Mouse (Mus musculus) hindbrain, embryonic 13.5 days (tissue): Measurements from ENCODE around the gene Lmntd1. TPM values are rescaled to one million over a fixed set of nuclear protein-coding genes. Genes with fewer than 3 reads are reported as not detected.

Experiments used
- ATAC-seq: fragments of 200-750 bp; cut with Nextera tagmentation; 2 replicates; pipeline ENCODE4 v1.8.0; 2017; ENCODE audit warnings: moderate TSS enrichment; ENCODE audit not compliant: low FRiP score
- H3K27ac ChIP-seq: fragments of 300-500 bp; sonication (generic); 2 replicates; pipeline ENCODE4 v1.5.1; 2015; ENCODE audit warnings: inconsistent platforms, mild to moderate bottlenecking, moderate library complexity
- H3K27me3 ChIP-seq: fragments of 300-500 bp; sonication (generic); 2 replicates; pipeline ENCODE4 v1.6.1; 2015; ENCODE audit warnings: mild to moderate bottlenecking, inconsistent platforms
- H3K36me3 ChIP-seq: fragments of 300-500 bp; sonication (generic); 2 replicates; pipeline ENCODE4 v1.6.1; 2015; ENCODE audit warnings: mild to moderate bottlenecking, inconsistent platforms
- H3K4me1 ChIP-seq: fragments of 300-500 bp; sonication (generic); replicated peaks from 2 replicates; pipeline ENCODE4 v1.6.1; 2015; ENCODE audit warnings: inconsistent platforms
- H3K4me2 ChIP-seq: fragments of 300-500 bp; sonication (generic); 2 replicates; pipeline ENCODE4 v1.6.1; 2015; ENCODE audit warnings: inconsistent platforms, mild to moderate bottlenecking, moderate library complexity
- H3K4me3 ChIP-seq: fragments of 300-500 bp; sonication (generic); 2 replicates; pipeline ENCODE4 v1.5.1; 2015; ENCODE audit warnings: mild to moderate bottlenecking, inconsistent platforms
- H3K9ac ChIP-seq: fragments of 300-500 bp; sonication (generic); 2 replicates; pipeline ENCODE4 v1.6.1; 2015; ENCODE audit warnings: mild to moderate bottlenecking, inconsistent platforms
- H3K9me3 ChIP-seq: fragments of 300-500 bp; sonication (generic); 2 replicates; pipeline ENCODE4 v1.6.1; 2016; ENCODE audit warnings: inconsistent platforms
- WGBS: fragments of 180-500 bp; shearing (Covaris S2); methylation state at CpG from one replicate; pipeline ENCODE4 v1.1.7; 2015; 5-methylcytosine and 5-hydroxymethylcytosine counted together
- polyA plus RNA-seq: library from polyadenylated mRNA; unstranded; fragments of >200 nt; fragmentation: Nextera tagmentation; extraction: Ambion mirVana; gene quantifications from 2 replicates; pipeline ENCODE4 v1.2.1, GENCODE M21; 2015

Gene Lmntd1
- polyA plus RNA-seq, 1 experiment from 2014 or later, result 0.75 TPM

DNA sequence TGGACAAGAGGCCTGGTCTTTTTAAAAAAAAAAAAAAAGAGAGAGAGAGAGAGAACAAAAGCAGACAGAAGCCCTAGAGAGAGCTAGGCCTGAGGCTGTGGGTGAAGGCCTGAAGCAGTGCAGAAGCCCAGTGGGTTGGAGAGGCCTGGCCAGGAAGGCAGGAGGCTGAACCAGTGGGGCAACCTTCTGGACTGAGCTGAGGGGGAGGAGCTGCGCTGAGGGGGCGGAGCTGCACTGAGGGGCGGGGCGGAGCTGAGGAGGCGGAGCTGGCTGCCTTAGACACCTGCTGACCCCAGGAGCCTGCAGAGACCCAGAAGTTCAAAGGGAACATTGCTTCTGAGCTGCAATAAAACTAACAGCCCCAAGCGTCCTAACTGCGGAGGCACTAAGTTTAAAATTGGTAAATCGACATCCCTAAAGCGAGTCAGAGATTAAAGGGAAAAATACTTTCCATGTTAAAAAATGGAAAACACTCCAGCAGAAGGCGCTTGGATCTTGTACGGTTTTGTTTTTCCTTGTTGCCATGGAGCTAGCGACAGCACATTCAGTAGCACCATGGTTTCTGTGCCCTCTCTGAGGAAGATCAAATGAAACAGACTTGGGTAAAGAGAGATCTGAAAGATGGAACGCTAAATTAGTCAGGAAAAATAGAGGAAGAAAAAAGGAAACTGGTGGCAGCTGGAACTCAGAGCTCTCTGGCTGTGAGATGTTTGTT lies 68.0 kb downstream of the Lmntd1 start:
- Histone ChIP-seq H3K4me2 (no peak overlapping the region), H3K4me3 (no peak overlapping the region), H3K9me3 (peaks cover 7% of the 10 kb centered on the region; the same call in 1 of the 2 replicates), H3K36me3 (no peaks in the 10 kb centered on the region; the same call in 1 of the 2 replicates), H3K9ac (no peak overlapping the region), H3K27me3 (no peaks in the 10 kb centered on the region), H3K27ac (no peak overlapping the region), H3K4me1 (no peaks in the 10 kb centered on the region; the same call in 1 of the 2 replicates)
- 25% methylated on average over 13 of the region's 13 CpGs for WGBS
- ATAC-seq, result 0 out of 2 replicates have a peak, but pooled peaks have one; percentile 43

DNA sequence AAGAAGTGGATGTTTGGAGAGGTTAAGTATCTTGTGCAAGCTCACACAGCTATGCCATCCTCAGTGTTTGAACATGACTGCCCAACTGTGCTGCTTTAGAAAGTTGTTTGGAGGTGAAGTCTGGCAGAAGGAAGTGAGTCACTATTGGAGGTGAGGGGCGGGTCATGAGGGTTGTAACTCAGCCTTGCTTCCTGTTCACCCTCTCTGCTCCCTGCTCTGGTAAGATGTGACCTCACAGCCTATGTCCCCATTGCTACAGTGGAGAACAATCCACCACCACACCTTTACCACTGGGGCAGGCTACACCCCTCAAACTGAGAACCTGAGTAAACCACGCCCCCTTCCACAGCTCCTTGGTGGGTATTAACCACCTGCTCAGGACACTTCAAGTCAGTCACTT lies 69.3 kb downstream of the Lmntd1 start:
- no peak overlapping the region for H3K4me2 ChIP-seq
- no peaks in the 10 kb centered on the region; the same call in 1 of the 2 replicates for H3K36me3 ChIP-seq
- no peak overlapping the region for H3K4me3 ChIP-seq
- no peak for ATAC-seq
- H3K27me3 ChIP-seq, result 0 out of 2 replicates have a peak, but pooled peaks cover 4% of the 10 kb centered on the region
- H3K4me1 ChIP-seq, result no peaks in the 10 kb centered on the region; the same call in 1 of the 2 replicates
- no peak overlapping the region for H3K9ac ChIP-seq
- peaks cover 7% of the 10 kb centered on the region; the same call in 1 of the 2 replicates for H3K9me3 ChIP-seq
- WGBS, result 95% methylated on average over 2 of the region's 2 CpGs
- H3K27ac ChIP-seq, result no peak overlapping the region

DNA sequence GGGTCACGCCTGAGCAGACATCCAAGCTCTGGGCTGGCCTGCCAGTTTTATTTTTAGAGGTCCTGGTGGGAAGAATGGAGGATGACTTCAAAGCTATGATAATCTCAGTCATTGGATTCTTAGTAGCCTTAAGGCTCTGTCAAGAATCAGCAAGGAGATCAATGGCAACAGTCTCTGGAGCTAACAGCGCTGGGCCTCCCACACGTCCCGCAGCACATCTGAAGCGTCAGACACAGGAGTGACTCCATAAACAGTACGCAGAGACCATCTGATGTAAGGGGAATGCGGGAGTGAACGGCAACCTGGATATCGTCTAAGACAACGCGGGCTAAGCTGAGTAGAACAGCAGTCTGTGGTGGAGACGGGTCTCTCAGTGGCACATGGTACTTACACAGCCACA lies 69.8 kb downstream of the Lmntd1 start:
- Histone ChIP-seq H3K9ac (no peak overlapping the region), H3K9me3 (peaks cover 7% of the 10 kb centered on the region; the same call in 1 of the 2 replicates), H3K27me3 (0 out of 2 replicates have a peak, but pooled peaks cover 4% of the 10 kb centered on the region), H3K27ac (no peak overlapping the region), H3K4me1 (peaks cover 4% of the 10 kb centered on the region), H3K4me3 (no peak overlapping the region), H3K4me2 (no peak overlapping the region), H3K36me3 (no peaks in the 10 kb centered on the region; the same call in 1 of the 2 replicates)
- 91% methylated on average over 12 of the region's 12 CpGs for WGBS
- no peak for ATAC-seq

DNA sequence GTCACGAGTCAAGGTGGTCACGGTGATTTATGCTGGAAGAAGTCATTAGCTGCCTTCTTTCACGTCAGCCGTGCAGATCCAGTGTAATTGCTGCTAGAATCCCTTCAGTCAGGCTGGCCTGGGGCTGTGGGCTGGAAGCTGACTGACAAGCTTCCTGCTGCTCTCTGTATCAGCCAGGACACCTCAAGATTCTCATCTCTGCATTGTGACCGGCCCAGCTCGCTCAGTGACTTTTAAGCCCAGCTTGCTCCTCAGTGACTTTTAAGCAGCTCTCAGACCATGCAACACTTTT lies 74.6 kb downstream of the Lmntd1 start:
- Histone ChIP-seq H3K27me3 (0 out of 2 replicates have a peak, but pooled peaks cover 4% of the 10 kb centered on the region), H3K4me3 (no peak overlapping the region), H3K27ac (peak overlapping the region; percentile 60), H3K9ac (no peak overlapping the region), H3K9me3 (peaks cover 7% of the 10 kb centered on the region; the same call in 1 of the 2 replicates), H3K4me2 (no peak overlapping the region), H3K36me3 (no peaks in the 10 kb centered on the region; the same call in 1 of the 2 replicates), H3K4me1 (peaks cover 14% of the 10 kb centered on the region)
- WGBS, result 25% methylated on average over 6 of the region's 6 CpGs
- 0 out of 2 replicates have a peak, but pooled peaks have one; percentile 46 for ATAC-seq

DNA sequence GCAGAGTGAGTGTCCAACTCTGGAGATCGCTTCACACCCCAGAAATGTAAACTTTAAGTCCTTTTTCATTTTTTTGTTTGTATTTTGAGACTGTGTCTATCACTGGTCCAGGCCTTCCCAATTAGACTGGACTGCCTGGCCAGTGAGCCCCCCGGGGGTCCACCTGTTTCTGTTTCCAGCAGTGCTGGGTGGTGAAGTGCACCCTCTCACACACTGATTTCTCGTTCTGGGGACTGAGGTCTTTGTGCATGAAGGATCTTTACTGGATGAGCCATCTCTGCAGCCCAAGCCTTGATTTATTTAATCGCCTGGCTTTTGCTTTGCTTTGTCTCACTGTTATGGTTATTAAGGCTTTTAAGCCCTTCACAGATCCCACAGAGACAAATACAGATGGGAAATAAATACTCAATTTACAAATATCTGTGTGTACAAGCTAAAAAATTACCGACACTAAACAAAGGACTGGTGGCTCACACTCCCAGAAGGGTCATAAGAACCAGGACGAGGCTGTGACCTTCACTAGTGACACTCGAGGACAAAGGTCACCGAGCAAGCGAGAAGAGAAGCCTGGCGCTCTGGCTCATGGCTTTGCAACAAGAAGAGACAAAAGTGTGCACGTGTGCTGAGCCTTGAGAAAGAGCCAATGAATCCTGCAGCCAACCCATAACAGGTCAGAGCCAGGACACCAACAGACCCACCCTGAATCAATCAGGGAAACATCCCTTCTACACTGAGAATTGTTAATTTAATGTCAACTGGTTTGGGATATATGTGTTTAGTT lies 75.1 kb downstream of the Lmntd1 start:
- Histone ChIP-seq H3K4me1 (peaks cover 14% of the 10 kb centered on the region), H3K27me3 (0 out of 2 replicates have a peak, but pooled peaks cover 4% of the 10 kb centered on the region), H3K9ac (no peak overlapping the region), H3K27ac (peak overlapping the region; percentile 60), H3K4me2 (no peak overlapping the region), H3K4me3 (no peak overlapping the region), H3K36me3 (no peaks in the 10 kb centered on the region; the same call in 1 of the 2 replicates), H3K9me3 (peaks cover 7% of the 10 kb centered on the region; the same call in 1 of the 2 replicates)
- WGBS, result 37% methylated on average over 11 of the region's 11 CpGs
- no peak for ATAC-seq

DNA sequence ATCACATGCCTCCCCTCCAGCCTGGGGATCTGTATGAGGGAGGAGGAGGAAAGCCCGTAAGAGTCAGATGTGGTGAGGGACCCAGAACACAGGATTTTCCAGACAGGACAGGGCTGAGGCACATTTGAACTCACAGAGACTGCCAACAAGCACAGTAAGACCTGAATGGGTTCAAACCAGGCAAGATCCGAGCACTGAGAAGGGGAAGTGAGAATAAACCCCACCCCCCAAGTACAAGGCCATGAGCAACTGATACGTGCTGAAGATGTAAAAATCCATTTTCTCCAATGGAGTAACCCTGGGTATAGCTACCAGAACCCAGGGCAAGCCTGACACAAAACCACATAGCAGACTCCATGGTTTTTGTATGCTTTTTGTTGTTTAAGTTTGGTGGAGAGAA lies 83.7 kb downstream of the Lmntd1 start:
- no peaks in the 10 kb centered on the region for H3K36me3 ChIP-seq
- H3K9me3 ChIP-seq, result no peaks in the 10 kb centered on the region
- 76% methylated on average over 3 of the region's 3 CpGs for WGBS

DNA sequence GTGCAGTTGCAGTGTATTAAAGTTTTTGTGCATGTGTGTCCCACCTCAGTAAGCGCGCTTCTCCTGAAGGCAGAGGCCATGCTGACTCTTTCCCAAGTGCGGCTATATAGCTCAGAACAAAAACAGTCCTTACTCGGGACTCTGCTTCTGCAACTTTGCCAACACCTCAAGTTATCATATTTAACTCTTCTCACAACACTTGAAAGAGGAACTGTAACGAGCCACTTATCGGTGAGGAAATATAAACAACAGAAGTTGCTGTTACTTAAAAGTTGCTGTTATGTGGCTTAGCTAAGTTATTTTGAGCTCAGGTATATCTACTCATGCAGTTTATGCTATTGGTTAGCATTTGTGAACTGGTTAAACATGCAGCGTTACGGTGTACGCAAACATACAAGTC lies 90.8 kb downstream of the Lmntd1 start:
- no peak for ATAC-seq
- Histone ChIP-seq H3K9me3 (no peaks in the 10 kb centered on the region; the same call in 1 of the 2 replicates), H3K4me3 (no peak overlapping the region), H3K27ac (no peak overlapping the region), H3K4me1 (0 out of 2 replicates have a peak, but pooled peaks cover 10% of the 10 kb centered on the region), H3K36me3 (no peaks in the 10 kb centered on the region), H3K9ac (no peak overlapping the region), H3K27me3 (no peaks in the 10 kb centered on the region), H3K4me2 (no peak overlapping the region)
- WGBS, result 94% methylated on average over 9 of the region's 9 CpGs

More for the DNA sequence above, 83.7 kb downstream of the Lmntd1 start:
- no peaks in the 10 kb centered on the region for H3K4me1 ChIP-seq
- no peak overlapping the region for H3K27ac ChIP-seq
- no peak for ATAC-seq
- H3K9ac ChIP-seq, result no peak overlapping the region
- no peaks in the 10 kb centered on the region for H3K27me3 ChIP-seq
- H3K4me2 ChIP-seq, result no peak overlapping the region
- H3K4me3 ChIP-seq, result no peak overlapping the region

DNA sequence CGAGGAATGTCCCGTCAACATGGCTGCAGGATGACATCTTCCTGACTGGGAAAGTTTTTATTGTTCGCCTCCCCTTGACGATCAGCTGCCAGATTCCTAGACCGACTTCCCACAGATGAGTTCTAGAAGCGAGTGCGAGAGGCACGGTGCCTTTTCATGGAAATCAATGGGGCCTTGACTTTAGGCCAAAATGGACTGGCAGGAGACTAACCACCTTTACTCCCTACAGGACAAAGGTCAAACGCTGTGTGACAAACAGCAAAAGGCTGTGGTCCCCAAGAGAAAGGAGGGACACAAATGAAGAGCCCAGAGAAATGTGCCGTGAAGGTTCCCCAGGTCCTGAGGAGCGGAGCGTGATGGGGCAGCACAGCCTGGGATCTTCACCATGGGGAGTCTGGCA lies 91.5 kb downstream of the Lmntd1 start:
- no peak overlapping the region for H3K27ac ChIP-seq
- H3K9me3 ChIP-seq, result no peaks in the 10 kb centered on the region; the same call in 1 of the 2 replicates
- no peak overlapping the region for H3K9ac ChIP-seq
- no peak overlapping the region for H3K4me3 ChIP-seq
- no peaks in the 10 kb centered on the region for H3K27me3 ChIP-seq
- ATAC-seq, result no peak
- H3K4me1 ChIP-seq, result 0 out of 2 replicates have a peak, but pooled peaks cover 10% of the 10 kb centered on the region
- H3K4me2 ChIP-seq, result no peak overlapping the region
- H3K36me3 ChIP-seq, result no peaks in the 10 kb centered on the region
- WGBS, result 65% methylated on average over 12 of the region's 12 CpGs

DNA sequence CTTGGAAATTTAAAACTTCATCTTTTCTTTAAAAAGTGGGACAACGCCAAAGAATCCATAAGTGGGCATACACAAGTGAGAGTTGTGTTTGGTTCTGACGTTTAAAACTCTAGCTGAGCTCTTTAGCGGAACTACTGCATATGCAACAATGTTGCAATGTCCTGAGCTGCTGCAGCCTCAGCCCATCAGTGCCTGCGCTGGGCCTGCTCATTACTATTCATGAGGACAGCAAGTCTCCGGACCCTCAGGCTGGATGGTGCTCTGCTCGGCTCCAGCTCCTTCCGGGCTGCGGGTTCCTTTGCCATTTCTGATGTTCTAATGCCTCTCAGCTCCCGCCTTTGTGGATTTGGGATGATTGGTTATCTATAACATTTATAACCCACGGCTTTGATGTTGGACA lies 97.1 kb downstream of the Lmntd1 start:
- H3K4me2 ChIP-seq, result no peak overlapping the region
- 33% methylated on average over 10 of the region's 10 CpGs for whole genome bisulfite sequencing
- H3K4me1 ChIP-seq, result peaks cover 14% of the 10 kb centered on the region
- H3K4me3 ChIP-seq, result no peak overlapping the region
- no peak overlapping the region for H3K9ac ChIP-seq
- H3K27ac ChIP-seq, result no peak overlapping the region
- H3K36me3 ChIP-seq, result no peaks in the 10 kb centered on the region
- no peaks in the 10 kb centered on the region for H3K9me3 ChIP-seq
- H3K27me3 ChIP-seq, result no peaks in the 10 kb centered on the region
- no peak for ATAC-seq

DNA sequence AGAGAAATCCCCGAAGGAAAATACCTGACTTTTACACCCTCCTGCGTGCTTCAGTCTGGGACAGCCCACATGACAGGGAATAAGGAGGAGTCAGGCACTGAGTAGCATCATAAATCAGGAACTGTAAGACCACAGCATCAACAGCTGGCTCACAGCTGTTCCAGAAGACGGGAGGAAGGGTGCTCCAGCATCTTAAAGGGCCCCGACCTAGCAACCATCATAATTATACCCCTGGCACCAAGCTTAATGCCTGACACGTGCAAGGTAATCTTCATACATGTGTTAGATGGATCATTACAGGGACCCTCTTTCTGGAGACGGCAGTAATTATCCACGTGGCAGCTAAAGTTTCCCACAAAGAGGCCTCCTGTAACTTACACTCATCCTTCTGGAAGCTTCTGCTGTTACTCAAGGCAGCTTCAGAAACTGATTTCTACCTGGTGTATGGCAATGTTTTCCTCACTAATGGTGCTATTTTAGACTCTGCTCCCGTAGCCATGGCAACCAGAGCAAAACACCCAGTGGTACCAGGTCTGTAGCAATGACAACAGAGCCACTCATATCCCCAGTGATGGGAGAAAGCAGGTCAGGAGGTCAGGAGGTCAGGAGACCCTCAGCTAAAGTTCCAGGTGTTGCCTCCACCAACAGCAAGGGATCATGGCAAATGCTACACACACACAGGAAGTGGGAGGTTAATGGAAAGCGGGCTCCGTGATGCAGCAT lies 98.1 kb downstream of the Lmntd1 start:
- peak; percentile 59; the same call in 1 of the 2 replicates for ATAC-seq
- Histone ChIP-seq H3K4me1 (peaks cover 14% of the 10 kb centered on the region), H3K27me3 (no peaks in the 10 kb centered on the region), H3K9ac (no peak overlapping the region), H3K4me2 (no peak overlapping the region), H3K27ac (no peak overlapping the region), H3K9me3 (no peaks in the 10 kb centered on the region), H3K36me3 (no peaks in the 10 kb centered on the region), H3K4me3 (no peak overlapping the region)
- WGBS, result 69% methylated on average over 10 of the region's 10 CpGs

DNA sequence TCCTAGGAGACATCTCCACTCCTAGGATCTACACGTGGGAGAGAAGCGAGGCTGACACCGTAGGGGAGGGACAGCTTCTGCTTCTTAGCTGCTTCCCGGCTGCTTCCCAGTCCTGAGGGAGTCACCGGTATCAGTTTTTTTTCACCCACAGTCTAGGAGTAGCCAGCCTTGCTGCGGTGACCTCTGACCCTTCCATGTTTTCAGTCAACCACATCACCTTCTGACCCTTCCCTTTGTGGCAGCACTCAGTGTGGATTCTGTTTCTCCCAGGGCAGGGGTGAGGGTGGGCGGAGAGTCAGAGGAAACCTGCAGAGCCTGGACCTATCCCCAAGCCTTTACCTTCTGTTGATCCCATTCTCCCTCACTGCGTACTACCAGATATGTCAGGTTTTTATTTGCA lies 102.9 kb downstream of the Lmntd1 start:
- no peaks in the 10 kb centered on the region for H3K27me3 ChIP-seq
- no peaks in the 10 kb centered on the region for H3K36me3 ChIP-seq
- WGBS, result 45% methylated on average over 8 of the region's 8 CpGs
- H3K4me2 ChIP-seq, result no peak overlapping the region
- no peaks in the 10 kb centered on the region for H3K9me3 ChIP-seq
- no peak overlapping the region for H3K4me3 ChIP-seq
- H3K4me1 ChIP-seq, result peaks cover 6% of the 10 kb centered on the region
- no peak overlapping the region for H3K27ac ChIP-seq
- no peak for ATAC-seq
- no peak overlapping the region for H3K9ac ChIP-seq

DNA sequence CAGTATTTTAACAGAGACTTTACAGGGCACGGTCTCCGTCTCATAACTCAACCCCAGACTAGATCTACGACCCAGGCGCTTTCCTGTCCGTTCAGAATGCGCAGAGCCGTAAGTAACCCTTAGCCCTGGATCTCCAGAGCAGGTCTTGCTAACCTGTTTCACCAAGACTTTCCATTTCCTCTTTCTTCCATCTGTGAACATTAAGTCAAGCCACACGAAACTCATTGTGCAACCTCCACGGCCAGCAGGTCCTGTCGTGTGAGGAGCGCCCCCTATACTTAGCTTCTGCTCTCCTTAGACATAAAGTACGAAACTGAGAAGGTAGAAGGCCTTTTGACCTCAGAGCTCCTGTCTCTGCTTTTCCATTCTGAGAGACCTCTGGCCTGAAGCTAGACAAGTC lies 105.3 kb downstream of the Lmntd1 start:
- Histone ChIP-seq H3K27ac (no peak overlapping the region), H3K4me3 (no peak overlapping the region), H3K9ac (no peak overlapping the region), H3K27me3 (no peaks in the 10 kb centered on the region), H3K4me2 (no peak overlapping the region), H3K36me3 (no peaks in the 10 kb centered on the region), H3K9me3 (peaks cover 5% of the 10 kb centered on the region), H3K4me1 (no peaks in the 10 kb centered on the region)
- WGBS, result 88% methylated on average over 12 of the region's 12 CpGs
- ATAC-seq, result no peak
